10 mouse cellular contexts compared by ENCODE assay signal in genomic region chr4:29117926-29118325, GRCm38 (mm10).
DNase-seq lines count a peak whose midpoint lies in the region; ATAC-seq and TF ChIP-seq lines count a peak whose summit lies in the region.
"Had no signal": no experiment of that assay in that cellular context is flagged by ENCODE, and none has a peak within 500 bp of the region (broad histone marks: within the 10 kb centered on the region; RNA-seq: fewer than 3 reads in every experiment).

No protein-coding gene starts in this region.

- H3K36me3 ChIP-seq in liver, adult 2 months (ENCODE audit: control insufficient read depth, insufficient read depth, low read length) = no peaks in the 10 kb centered on the region
- no peaks in the 10 kb centered on the region for H3K36me3 ChIP-seq in liver, postnatal 0 days (replicated peaks; ENCODE audit: insufficient read depth, low read length)
- no peaks in the 10 kb centered on the region for H3K36me3 ChIP-seq in forebrain, embryonic 16.5 days (ENCODE audit: control insufficient read depth, insufficient read depth)
- no peaks in the 10 kb centered on the region for H3K36me3 ChIP-seq in lung, embryonic 15.5 days
- H3K36me3 ChIP-seq: G1E had no signal

- H3K4me3 ChIP-seq in liver, adult 2 months (ENCODE audit: insufficient read depth, low read depth, low read length) = no peak overlapping the region
- H3K4me3 ChIP-seq in liver, postnatal 0 days (ENCODE audit: low read depth, low read length) = no peak overlapping the region
- no peak overlapping the region for H3K4me3 ChIP-seq in forebrain, embryonic 16.5 days (replicated peaks; ENCODE audit: low read length)
- H3K4me3 ChIP-seq in lung, embryonic 15.5 days = no peak overlapping the region
- H3K4me3 ChIP-seq: megakaryocyte, embryonic 14.5 days had no signal

- no peak for TF ChIP-seq CTCF in liver, adult 2 months (IDR thresholded peaks at IDR 0.05; ENCODE audit: low read depth, low read length)
- no peak for TF ChIP-seq CTCF in liver, postnatal 0 days (IDR thresholded peaks at IDR 0.05; ENCODE audit: low read depth)

- H3K27ac ChIP-seq in liver, adult 2 months (replicated peaks; ENCODE audit: insufficient read depth, low read depth, low read length) = no peak overlapping the region
- no peak overlapping the region for H3K27ac ChIP-seq in liver, postnatal 0 days (ENCODE audit: low read depth)
- H3K27ac ChIP-seq in forebrain, embryonic 16.5 days (ENCODE audit: low read length) = no peak overlapping the region; the same call in 1 of the 2 replicates
- H3K27ac ChIP-seq in lung, embryonic 15.5 days = peak overlapping the region; percentile 72

- H3K4me2 ChIP-seq in liver, postnatal 0 days (ENCODE audit: low read depth, low read length) = no peak overlapping the region
- H3K4me2 ChIP-seq in forebrain, embryonic 16.5 days (ENCODE audit: low read length) = peak overlapping the region; percentile 26
- H3K4me2 ChIP-seq in lung, embryonic 15.5 days = no peak overlapping the region

- DNase-seq in liver, adult 2 months (ENCODE audit: extremely low read depth, low read depth, low spot score) = peak; percentile 6
- DNase-seq in liver, postnatal 0 days = no peak
- DNase-seq in heart, postnatal 25 days (ENCODE audit: low spot score) = peak; percentile 7
- peak; percentile 65 for DNase-seq in right cerebral cortex, postnatal 4 days
- DNase-seq in spleen, postnatal 14 days (ENCODE audit: low spot score in 2 of 2) = no peak

- TF ChIP-seq EP300 in liver, postnatal 0 days (IDR thresholded peaks at IDR 0.05; ENCODE audit: low read depth) = no peak

- H3K4me1 ChIP-seq in liver, adult 2 months (ENCODE audit: control insufficient read depth, insufficient read depth, low read length) = no peaks in the 10 kb centered on the region
- no peaks in the 10 kb centered on the region for H3K4me1 ChIP-seq in liver, postnatal 0 days (ENCODE audit: insufficient read depth)
- H3K4me1 ChIP-seq in forebrain, embryonic 16.5 days (replicated peaks; ENCODE audit: control insufficient read depth, insufficient read depth, low read length) = peaks cover 13% of the 10 kb centered on the region
- H3K4me1 ChIP-seq in lung, embryonic 15.5 days = peaks cover 13% of the 10 kb centered on the region
- H3K4me1 ChIP-seq: megakaryocyte, embryonic 14.5 days had no signal

- TF ChIP-seq POLR2A in liver, adult 2 months (IDR thresholded peaks at IDR 0.05; ENCODE audit: extremely low read depth, insufficient read depth, low read length) = no peak

- H3K79me2 ChIP-seq in liver, adult 2 months (ENCODE audit: control insufficient read depth, insufficient read depth, low read length) = no peaks in the 10 kb centered on the region

- no peak for ATAC-seq in liver, postnatal 0 days
- peak; percentile 95 for ATAC-seq in forebrain, embryonic 16.5 days
- ATAC-seq in lung, embryonic 15.5 days (ENCODE audit: borderline replicate concordance, extremely low read depth, low FRiP score, low TSS enrichment) = peak; percentile 66; the same call in 1 of the 2 replicates
- ATAC-seq in monocyte, adult 5-6 weeks (replicated peaks; ENCODE audit: insufficient number of reproducible peaks, low FRiP score, low TSS enrichment, poor library complexity, severe bottlenecking) = no peak

- no peak overlapping the region for H3K9ac ChIP-seq in liver, adult 2 months (ENCODE audit: low read depth, low read length)
- no peak overlapping the region for H3K9ac ChIP-seq in liver, postnatal 0 days (replicated peaks)
- no peak overlapping the region for H3K9ac ChIP-seq in forebrain, embryonic 16.5 days (replicated peaks; ENCODE audit: low read depth, low read length)
- no peak overlapping the region for H3K9ac ChIP-seq in lung, embryonic 15.5 days

- 47% methylated on average over 9 of the region's 9 CpGs for WGBS in liver, adult 2 months
- 66% methylated on average over 9 of the region's 9 CpGs for WGBS in liver, postnatal 0 days (ENCODE audit: insufficient replicate concordance)
- WGBS in forebrain, embryonic 16.5 days = 30% methylated on average over 9 of the region's 9 CpGs
- 23% methylated on average over 9 of the region's 9 CpGs for WGBS in lung, embryonic 15.5 days

- no peaks in the 10 kb centered on the region for H3K9me3 ChIP-seq in liver, postnatal 0 days (ENCODE audit: low read length)
- no peaks in the 10 kb centered on the region for H3K9me3 ChIP-seq in forebrain, embryonic 16.5 days (ENCODE audit: control insufficient read depth, low read length)
- no peaks in the 10 kb centered on the region for H3K9me3 ChIP-seq in lung, embryonic 15.5 days

- intact Hi-C loops in heart, postnatal 25 days (cut with DNase I) = loop anchor here (10.0 kb wide), 1 partner anchor 303 kb away; the partner anchor contains the start of gene Epha7

- H3K27me3 ChIP-seq in liver, adult 2 months (ENCODE audit: control insufficient read depth, insufficient read depth, low read length) = no peaks in the 10 kb centered on the region
- no peaks in the 10 kb centered on the region for H3K27me3 ChIP-seq in liver, postnatal 0 days (ENCODE audit: insufficient read depth, low read length)
- H3K27me3 ChIP-seq in forebrain, embryonic 16.5 days (replicated peaks; ENCODE audit: control insufficient read depth, insufficient read depth, low read length) = no peaks in the 10 kb centered on the region
- no peaks in the 10 kb centered on the region for H3K27me3 ChIP-seq in lung, embryonic 15.5 days
- H3K27me3 ChIP-seq: megakaryocyte, embryonic 14.5 days had no signal

Comparison
In these comparisons a context has a peak if more than half of its experiments do, and no peak if none do; other contexts are left out.
1. DNase-seq: peak in liver, adult 2 months (single experiment), heart, postnatal 25 days (single experiment) and right cerebral cortex, postnatal 4 days (single experiment); none in liver, postnatal 0 days (single experiment) and spleen, postnatal 14 days (0 of 2).
2. ATAC-seq: peak in forebrain, embryonic 16.5 days (single experiment) and lung, embryonic 15.5 days (single experiment); none in liver, postnatal 0 days (single experiment) and monocyte, adult 5-6 weeks (single experiment).